Mouse (Mus musculus) stomach, embryonic 15.5 days (tissue): Measurements from ENCODE around the gene Acvr1b. TPM values are rescaled to one million over a fixed set of nuclear protein-coding genes. Genes with fewer than 3 reads are reported as not detected.

Experiments used
- ATAC-seq: fragments of 200-750 bp; cut with Nextera tagmentation; 2 replicates; pipeline ENCODE4 v1.8.0; 2017; ENCODE audit warnings: low read depth, moderate number of reproducible peaks, moderate TSS enrichment; ENCODE audit not compliant: insufficient read depth, low FRiP score
- H3K27ac ChIP-seq: fragments of 300-500 bp; sonication (generic); 2 replicates; pipeline ENCODE4 v1.5.1; 2015; ENCODE audit warnings: mild to moderate bottlenecking, inconsistent platforms
- H3K27me3 ChIP-seq: fragments of 300-500 bp; sonication (generic); replicated peaks from 2 replicates; pipeline ENCODE4 v1.6.1; 2015; ENCODE audit warnings: inconsistent platforms
- H3K36me3 ChIP-seq: fragments of 300-500 bp; sonication (generic); 2 replicates; pipeline ENCODE4 v1.6.1; 2015; ENCODE audit warnings: inconsistent platforms
- H3K4me1 ChIP-seq: fragments of 300-500 bp; sonication (generic); 2 replicates; pipeline ENCODE4 v1.6.1; 2015; ENCODE audit warnings: inconsistent platforms
- H3K4me2 ChIP-seq: fragments of 300-500 bp; sonication (generic); 2 replicates; pipeline ENCODE4 v1.6.1; 2015; ENCODE audit warnings: mild to moderate bottlenecking, inconsistent platforms
- H3K4me3 ChIP-seq: fragments of 300-500 bp; sonication (generic); replicated peaks from 2 replicates; pipeline ENCODE4 v1.5.1; 2015; ENCODE audit warnings: inconsistent platforms
- H3K9ac ChIP-seq: fragments of 300-500 bp; sonication (generic); 2 replicates; pipeline ENCODE4 v1.6.1; 2015; ENCODE audit warnings: inconsistent platforms
- H3K9me3 ChIP-seq: fragments of 300-500 bp; sonication (generic); 2 replicates; pipeline ENCODE4 v1.6.1; 2016; ENCODE audit warnings: inconsistent platforms
- WGBS: fragments of 180-500 bp; shearing (Covaris S2); methylation state at CpG from one replicate; pipeline ENCODE4 v1.1.7; 2015; 5-methylcytosine and 5-hydroxymethylcytosine counted together
- polyA plus RNA-seq: library from polyadenylated mRNA; unstranded; fragments of >200 nt; fragmentation: Nextera tagmentation; extraction: Ambion mirVana; gene quantifications from 2 replicates; pipeline ENCODE4 v1.2.1, GENCODE M21; 2015

The Acvr1b gene
- polyA plus RNA-seq, 1 experiment from 2014 or later = 8.9 TPM

DNA sequence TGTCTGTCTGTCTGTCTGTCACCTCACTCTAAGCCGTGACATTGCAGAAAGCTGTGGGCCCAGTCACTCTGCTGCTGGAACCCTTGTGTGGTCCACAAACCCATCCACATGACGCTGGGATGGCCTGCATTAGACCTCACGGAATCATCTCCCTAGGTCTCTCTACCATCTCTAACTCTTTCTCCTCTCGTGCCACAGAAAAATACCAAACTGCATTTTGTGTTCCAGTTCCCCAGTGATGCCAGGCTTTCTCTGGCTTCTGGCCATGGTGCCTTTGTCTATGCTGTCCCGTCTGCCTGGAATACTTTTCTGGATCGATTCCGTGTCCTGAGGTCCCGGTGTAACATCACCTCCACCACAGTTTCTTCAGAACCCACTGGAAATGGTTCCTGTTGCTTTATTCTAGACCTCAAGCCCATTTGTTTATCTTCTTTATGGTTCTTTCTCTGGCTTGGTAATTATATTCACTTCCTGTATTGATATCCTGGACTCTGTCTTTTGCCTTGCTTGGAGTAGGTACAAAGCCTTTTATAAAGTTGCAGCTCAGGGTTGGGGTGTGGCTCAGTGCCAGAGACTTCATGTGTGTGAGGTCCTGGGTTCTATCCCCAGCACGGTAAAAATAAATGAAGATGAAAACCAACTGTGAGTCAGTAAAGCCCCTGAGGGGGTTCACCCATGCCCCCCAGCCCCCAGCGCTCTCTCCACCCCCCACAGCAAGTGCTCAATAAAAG is 60.9 kb downstream of the Acvr1b start:
- Histone ChIP-seq H3K4me3 (peak overlapping the region; percentile 18; the same call in 1 of the 2 replicates), H3K4me2 (peak overlapping the region; percentile 40), H3K4me1 (peaks cover 38% of the 10 kb centered on the region), H3K36me3 (peaks cover 18% of the 10 kb centered on the region), H3K27me3 (no peaks in the 10 kb centered on the region), H3K9ac (no peak overlapping the region), H3K9me3 (no peaks in the 10 kb centered on the region), H3K27ac (peak overlapping the region; percentile 89)
- no peak for ATAC-seq
- WGBS = 63% methylated on average over 10 of the region's 10 CpGs

DNA sequence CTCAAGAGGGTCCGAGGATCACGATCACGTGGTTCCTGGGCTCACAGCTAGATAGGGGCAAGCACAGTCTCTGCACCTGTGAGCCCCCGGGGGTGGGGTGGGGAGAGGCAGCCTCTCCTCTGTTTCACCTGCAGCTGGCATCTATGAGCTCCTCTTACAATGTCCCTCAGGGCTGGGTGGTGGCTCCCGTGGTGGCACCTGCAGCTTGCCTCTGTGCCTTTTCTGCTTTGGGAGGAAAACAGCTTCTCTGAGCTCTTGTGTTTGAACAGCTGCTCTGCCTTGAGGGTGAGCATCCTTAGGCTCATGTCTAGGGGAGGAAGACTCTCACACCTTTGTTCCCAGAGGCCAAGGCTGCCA is 61.5 kb downstream of the Acvr1b start:
- H3K27me3 ChIP-seq = no peaks in the 10 kb centered on the region
- H3K27ac ChIP-seq = peak overlapping the region; percentile 89
- peaks cover 14% of the 10 kb centered on the region for H3K36me3 ChIP-seq
- H3K9ac ChIP-seq = no peak overlapping the region
- H3K4me2 ChIP-seq = peak overlapping the region; percentile 40
- peaks cover 40% of the 10 kb centered on the region for H3K4me1 ChIP-seq
- 30% methylated on average over 5 of the region's 5 CpGs for WGBS
- H3K9me3 ChIP-seq = no peaks in the 10 kb centered on the region
- peak; percentile 5; the same call in 1 of the 2 replicates for ATAC-seq
- peak overlapping the region; percentile 18 for H3K4me3 ChIP-seq

DNA sequence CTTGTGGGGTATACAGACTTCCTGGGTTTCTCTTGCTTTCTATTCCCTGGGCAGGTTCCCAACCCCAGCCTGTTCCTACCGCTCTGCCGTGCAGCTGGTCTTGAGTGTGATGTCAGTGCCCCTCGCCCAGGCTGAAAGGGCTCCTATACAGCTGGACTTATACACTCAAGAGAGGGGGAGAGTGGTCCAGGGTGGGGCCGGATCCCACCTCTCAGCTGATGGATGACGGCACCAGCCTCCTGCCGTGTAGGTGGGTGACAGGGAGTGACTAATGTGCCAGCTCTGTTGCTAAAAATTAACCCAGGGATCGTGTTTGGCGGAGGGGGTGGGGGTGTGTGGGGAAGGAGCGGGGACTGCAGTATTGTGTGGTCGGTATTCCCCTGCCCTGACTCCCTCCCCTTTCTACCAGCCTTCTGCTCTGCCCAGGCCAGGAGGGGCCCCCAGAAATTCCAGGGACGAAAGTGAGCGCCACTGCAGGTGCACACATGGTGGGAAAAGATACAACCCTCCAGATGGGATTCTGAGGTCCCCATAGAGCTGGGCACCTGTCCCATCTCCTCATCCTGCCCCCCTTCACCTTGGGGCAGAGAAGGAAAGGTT is 62.0 kb downstream of the Acvr1b start:
- 19% methylated on average over 12 of the region's 12 CpGs for WGBS
- Histone ChIP-seq H3K9me3 (no peaks in the 10 kb centered on the region), H3K4me2 (peak overlapping the region; percentile 40), H3K27ac (peak overlapping the region; percentile 89), H3K27me3 (no peaks in the 10 kb centered on the region), H3K36me3 (peaks cover 10% of the 10 kb centered on the region), H3K4me1 (peaks cover 41% of the 10 kb centered on the region), H3K4me3 (peak overlapping the region; percentile 18), H3K9ac (no peak overlapping the region)
- ATAC-seq = peak; percentile 71

DNA sequence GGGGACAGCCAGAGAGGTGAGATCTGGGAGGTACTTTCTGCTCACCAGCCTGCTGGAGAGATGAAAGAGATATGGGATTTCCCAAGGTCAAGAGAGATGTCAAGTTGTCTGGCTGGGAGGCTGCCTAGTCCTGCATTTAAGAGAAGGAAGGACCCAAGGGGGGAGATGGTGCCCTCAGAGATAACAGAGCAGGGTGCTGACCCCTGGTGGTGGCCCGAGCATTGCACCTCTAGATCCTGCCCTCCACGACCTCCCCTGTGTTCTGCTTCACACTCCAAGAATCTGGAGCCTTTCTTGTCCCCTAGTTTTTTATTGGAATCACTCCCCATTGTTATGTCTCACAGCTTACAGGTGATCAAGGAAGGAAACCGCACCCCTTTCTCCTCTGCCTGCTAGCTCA is 63.0 kb downstream of the Acvr1b start:
- ATAC-seq = no peak
- Histone ChIP-seq H3K27me3 (no peaks in the 10 kb centered on the region), H3K4me2 (no peak overlapping the region), H3K4me3 (no peak overlapping the region), H3K9ac (no peak overlapping the region), H3K9me3 (no peaks in the 10 kb centered on the region), H3K36me3 (no peaks in the 10 kb centered on the region), H3K27ac (peak overlapping the region; percentile 89; the same call in 1 of the 2 replicates), H3K4me1 (peaks cover 47% of the 10 kb centered on the region)
- WGBS = 8% methylated on average over 3 of the region's 3 CpGs

DNA sequence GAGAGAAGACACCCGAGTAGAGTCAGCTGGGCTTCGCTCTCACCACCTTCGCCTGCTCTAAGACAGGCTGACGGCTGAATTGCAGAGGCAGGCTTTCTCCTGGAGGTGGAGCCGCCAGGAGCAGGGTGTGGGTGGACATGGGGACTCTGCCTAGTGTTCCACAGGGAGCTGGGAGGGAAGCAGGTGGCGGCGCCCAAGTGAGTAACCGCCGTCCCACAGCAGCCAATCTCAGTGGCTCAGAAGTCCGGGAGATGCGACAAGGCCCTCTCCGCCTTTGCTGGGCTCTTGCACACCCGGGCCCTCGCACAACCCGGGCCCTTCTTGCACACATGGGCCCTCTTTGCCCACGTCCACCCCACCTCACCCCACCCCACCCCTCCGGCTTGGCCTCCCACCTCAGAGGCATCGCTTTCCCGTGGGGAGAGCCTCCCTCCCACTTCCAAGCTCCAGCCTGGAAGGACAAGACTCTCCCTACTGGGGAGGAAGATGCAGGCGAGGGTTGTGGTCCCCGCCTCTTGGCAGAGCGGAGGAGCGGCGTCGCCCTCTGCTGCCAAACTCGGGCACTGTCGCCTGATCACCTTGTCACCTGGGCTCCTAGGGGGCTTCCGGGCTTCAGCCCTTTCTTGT is 65.1 kb downstream of the Acvr1b start:
- ATAC-seq = no peak
- H3K27me3 ChIP-seq = no peaks in the 10 kb centered on the region
- peak overlapping the region; percentile 66 for H3K4me2 ChIP-seq
- H3K36me3 ChIP-seq = no peaks in the 10 kb centered on the region
- H3K9ac ChIP-seq = no peak overlapping the region
- H3K4me1 ChIP-seq = peaks cover 41% of the 10 kb centered on the region
- H3K27ac ChIP-seq = peak overlapping the region; percentile 40; the same call in 1 of the 2 replicates
- H3K4me3 ChIP-seq = peak overlapping the region; percentile 32
- WGBS = 5% methylated on average over 28 of the region's 28 CpGs
- H3K9me3 ChIP-seq = no peaks in the 10 kb centered on the region

DNA sequence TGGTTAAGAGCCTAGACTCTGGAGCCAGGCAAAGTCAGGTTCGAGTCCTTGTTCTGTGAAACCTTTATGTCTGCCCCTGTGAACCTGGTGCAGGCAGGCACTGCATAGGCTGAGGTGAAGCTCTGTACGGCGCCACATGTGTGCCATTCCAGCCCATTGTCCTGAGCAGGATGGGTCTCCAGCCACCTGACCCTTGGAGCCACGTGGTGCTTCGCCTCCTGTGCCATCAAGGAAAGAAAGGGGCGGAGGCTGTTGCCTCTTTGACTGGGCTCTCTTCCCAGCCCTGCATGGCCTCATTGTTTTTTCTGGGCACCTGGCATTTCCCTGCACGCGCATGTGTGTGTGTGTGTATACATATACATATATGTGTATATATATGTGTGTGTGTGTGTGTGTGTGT is 66.0 kb downstream of the Acvr1b start:
- Histone ChIP-seq H3K27me3 (no peaks in the 10 kb centered on the region), H3K4me3 (no peak overlapping the region), H3K36me3 (no peaks in the 10 kb centered on the region), H3K27ac (no peak overlapping the region), H3K9ac (no peak overlapping the region), H3K4me2 (no peak overlapping the region), H3K9me3 (no peaks in the 10 kb centered on the region), H3K4me1 (peaks cover 41% of the 10 kb centered on the region)
- 60% methylated on average over 8 of the region's 8 CpGs for WGBS
- no peak for ATAC-seq

DNA sequence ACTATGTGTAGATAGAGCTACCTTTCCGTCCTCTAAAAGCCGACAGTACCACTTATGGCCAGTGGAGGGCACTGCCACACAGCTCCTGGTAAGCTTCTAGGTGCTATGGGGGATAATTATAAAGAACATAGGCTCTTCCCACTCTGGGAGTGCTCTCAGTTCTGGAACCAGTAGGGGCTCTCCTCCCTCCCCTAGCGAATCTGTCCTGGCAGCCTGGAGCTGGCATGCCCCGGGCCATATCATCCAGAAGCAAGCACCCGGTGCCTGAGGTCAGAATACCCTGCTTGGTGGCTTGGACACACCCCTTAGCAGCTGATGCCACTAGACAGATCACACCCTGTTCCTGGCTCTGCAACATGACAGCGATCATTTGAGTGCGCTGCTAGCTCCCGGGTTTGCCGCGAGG is 66.9 kb downstream of the Acvr1b start:
- Histone ChIP-seq H3K27me3 (no peaks in the 10 kb centered on the region), H3K9ac (0 out of 2 replicates have a peak overlapping the region, but pooled peaks have one; percentile 27), H3K4me1 (peaks cover 33% of the 10 kb centered on the region), H3K27ac (peak overlapping the region; percentile 70), H3K36me3 (no peaks in the 10 kb centered on the region), H3K4me2 (peak overlapping the region; percentile 55), H3K4me3 (peak overlapping the region; percentile 25), H3K9me3 (no peaks in the 10 kb centered on the region)
- ATAC-seq = peak; percentile 37; the same call in 1 of the 2 replicates
- WGBS = 4% methylated on average over 10 of the region's 10 CpGs

DNA sequence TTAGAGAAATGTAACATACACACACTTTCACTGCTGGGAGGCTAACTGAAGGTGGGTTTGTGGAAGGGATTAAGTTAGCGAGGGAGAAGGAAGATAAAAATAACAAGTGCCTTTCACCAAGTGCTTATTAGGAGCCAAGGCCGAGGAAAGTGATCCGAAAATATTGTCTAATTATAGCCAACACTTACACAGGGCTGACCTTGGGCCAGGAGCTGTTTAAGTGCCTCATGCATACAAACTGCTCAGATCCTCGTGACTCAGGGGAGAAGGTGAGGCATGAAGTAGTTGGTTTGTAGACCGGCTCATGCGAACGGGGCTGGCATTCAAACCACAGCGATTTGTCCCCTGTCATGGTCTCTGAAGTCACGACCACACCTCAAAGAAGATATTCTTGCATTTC is 67.4 kb downstream of the Acvr1b start:
- WGBS = 40% methylated on average over 9 of the region's 9 CpGs
- peak overlapping the region; percentile 25 for H3K4me3 ChIP-seq

DNA sequence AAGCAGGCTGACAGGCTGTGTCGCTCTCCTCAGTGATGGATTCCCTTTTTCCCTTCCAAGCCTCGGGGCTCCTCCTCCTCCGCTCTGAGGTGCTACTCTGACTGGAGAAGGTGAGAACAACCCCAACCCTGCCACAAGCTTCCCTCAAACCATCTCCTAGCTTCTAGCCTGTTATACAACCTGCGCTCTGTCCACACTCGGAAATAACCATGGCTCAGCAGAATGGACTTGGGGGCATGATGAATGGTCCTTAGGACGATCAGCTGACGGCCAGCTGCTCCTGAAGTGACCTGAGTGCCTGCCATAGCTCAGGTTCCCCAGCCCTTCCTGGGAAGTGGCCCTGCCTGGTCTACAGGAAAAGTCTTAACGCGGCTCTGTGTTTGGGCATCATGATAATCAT is 68.0 kb downstream of the Acvr1b start:
- no peak for ATAC-seq
- Histone ChIP-seq H3K9me3 (no peaks in the 10 kb centered on the region), H3K36me3 (no peaks in the 10 kb centered on the region), H3K27me3 (no peaks in the 10 kb centered on the region), H3K27ac (peak overlapping the region; percentile 70), H3K4me3 (no peak overlapping the region), H3K4me1 (peaks cover 30% of the 10 kb centered on the region), H3K4me2 (no peak overlapping the region), H3K9ac (no peak overlapping the region)
- 52% methylated on average over 9 of the region's 9 CpGs for WGBS

More for the DNA sequence above, 67.4 kb downstream of the Acvr1b start:
- Histone ChIP-seq H3K4me1 (peaks cover 31% of the 10 kb centered on the region), H3K27ac (peak overlapping the region; percentile 70), H3K9me3 (no peaks in the 10 kb centered on the region), H3K27me3 (no peaks in the 10 kb centered on the region), H3K4me2 (peak overlapping the region; percentile 55), H3K9ac (no peak overlapping the region), H3K36me3 (no peaks in the 10 kb centered on the region)
- no peak for ATAC-seq

DNA sequence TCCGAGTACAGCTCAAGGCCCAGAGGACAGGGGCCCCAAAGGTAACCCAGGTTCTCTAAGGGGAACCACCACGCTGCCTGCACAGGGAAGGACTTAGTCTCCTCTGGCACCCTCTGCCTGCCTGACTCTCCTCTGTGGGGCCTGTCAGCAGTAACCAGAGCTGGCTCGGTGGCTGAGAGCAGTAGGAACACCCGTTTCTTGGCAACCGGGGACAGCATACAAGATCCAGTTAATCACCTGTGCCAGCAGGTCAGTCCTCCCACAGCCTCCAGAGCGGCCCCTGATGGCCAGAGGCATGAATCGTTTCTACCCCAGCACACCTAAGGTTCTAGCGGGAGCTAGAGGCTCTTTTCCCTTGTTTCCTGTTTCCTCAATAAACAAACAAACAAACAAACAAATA is 68.8 kb downstream of the Acvr1b start:
- Histone ChIP-seq H3K4me2 (no peak overlapping the region), H3K27ac (peak overlapping the region; percentile 41), H3K36me3 (no peaks in the 10 kb centered on the region), H3K4me3 (no peak overlapping the region), H3K27me3 (no peaks in the 10 kb centered on the region), H3K4me1 (peaks cover 34% of the 10 kb centered on the region), H3K9ac (no peak overlapping the region), H3K9me3 (no peaks in the 10 kb centered on the region)
- peak; percentile 15; the same call in 1 of the 2 replicates for ATAC-seq
- WGBS = 28% methylated on average over 8 of the region's 8 CpGs

DNA sequence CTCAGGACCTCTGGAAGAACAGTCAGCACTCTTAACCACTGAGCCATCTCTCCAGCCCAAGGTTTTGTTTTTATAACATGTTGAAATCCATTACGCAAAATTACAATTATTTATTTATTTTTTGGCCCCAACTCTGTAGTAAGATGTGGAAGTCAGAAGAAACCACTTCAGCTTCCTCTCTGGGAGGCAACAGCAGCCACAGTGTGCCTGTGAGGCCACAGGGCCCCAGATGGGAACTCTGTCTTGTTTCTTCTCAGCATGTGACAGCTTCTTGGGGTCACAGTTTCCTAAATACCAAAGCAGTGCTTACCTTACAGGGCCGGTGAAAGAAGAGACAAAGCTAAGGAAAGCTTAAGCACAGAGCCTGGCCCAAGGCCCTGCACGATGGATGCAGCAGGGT is 70.1 kb downstream of the Acvr1b start:
- H3K9ac ChIP-seq = no peak overlapping the region
- H3K4me2 ChIP-seq = no peak overlapping the region
- H3K4me3 ChIP-seq = no peak overlapping the region
- H3K36me3 ChIP-seq = no peaks in the 10 kb centered on the region
- H3K9me3 ChIP-seq = no peaks in the 10 kb centered on the region
- no peaks in the 10 kb centered on the region for H3K27me3 ChIP-seq
- no peak overlapping the region for H3K27ac ChIP-seq
- H3K4me1 ChIP-seq = peaks cover 35% of the 10 kb centered on the region
- 54% methylated on average over 3 of the region's 3 CpGs for WGBS
- no peak for ATAC-seq
